Mouse (Mus musculus) splenic B cell, adult 2 months (primary cell): Measurements from ENCODE around the gene Fry.

Experiments
- DNase-seq: peaks from one replicate; pipeline ENCODE4 v3.0.0-alpha.2; 2011; ENCODE audit warnings: low read depth, low spot score
- H3K27me3 ChIP-seq: 2 replicates; pipeline ENCODE4 v1.6.1; 2012; ENCODE audit warnings: mild to moderate bottlenecking, low read length, moderate library complexity, mixed read lengths; ENCODE audit not compliant: control insufficient read depth, poor library complexity, insufficient read depth, severe bottlenecking
- H3K36me3 ChIP-seq: 2 replicates; pipeline ENCODE4 v1.6.1; 2012; ENCODE audit warnings: mild to moderate bottlenecking, low read length, moderate library complexity, mixed read lengths; ENCODE audit not compliant: control insufficient read depth, poor library complexity, insufficient read depth, severe bottlenecking

The Fry gene

DNA sequence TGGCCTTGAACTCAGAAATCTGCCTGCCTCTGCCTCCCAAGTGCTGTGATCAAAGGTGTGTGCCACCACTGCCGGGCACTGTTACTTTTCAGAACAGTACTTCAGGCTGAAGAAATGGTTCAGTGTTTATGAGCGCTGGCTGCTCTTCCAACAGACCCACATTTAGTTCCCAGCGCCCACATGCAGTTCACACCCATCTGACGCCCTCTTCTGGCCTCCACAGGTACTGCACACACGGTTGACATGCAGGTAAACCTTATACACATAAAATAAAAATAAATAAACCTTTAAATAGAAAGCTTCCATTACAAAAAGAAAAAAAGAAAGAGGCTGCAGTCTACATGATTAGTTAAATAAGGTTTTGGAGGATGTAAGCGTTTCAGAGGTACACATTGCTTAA lies 88.3 kb downstream of the Fry start:
- DNase-seq = no peak
- Histone ChIP-seq H3K27me3 (no peaks in the 10 kb centered on the region), H3K36me3 (0 out of 2 replicates have a peak, but pooled peaks cover 3% of the 10 kb centered on the region)

DNA sequence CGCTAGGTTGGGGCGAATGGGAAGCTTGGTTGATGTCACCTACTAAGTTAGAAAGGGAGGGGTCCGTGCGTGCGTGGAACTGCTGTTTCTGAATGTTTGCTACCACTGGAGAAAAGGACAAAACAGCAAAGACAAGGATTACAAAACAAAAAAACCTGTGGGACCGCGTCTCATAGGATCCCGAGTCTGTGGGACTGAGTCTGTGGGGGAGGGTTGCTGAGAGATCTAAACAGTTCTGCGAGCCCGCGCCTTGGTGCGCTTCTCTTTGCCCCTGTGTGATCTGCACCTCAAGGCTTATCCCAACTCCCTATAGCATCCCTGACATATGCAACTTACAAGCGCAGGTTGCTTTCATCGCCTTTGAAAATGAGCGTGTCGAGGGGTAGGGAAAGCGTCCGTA lies 89.2 kb downstream of the Fry start:
- DNase-seq = no peak
- H3K27me3 ChIP-seq = no peaks in the 10 kb centered on the region
- 0 out of 2 replicates have a peak, but pooled peaks cover 3% of the 10 kb centered on the region for H3K36me3 ChIP-seq

DNA sequence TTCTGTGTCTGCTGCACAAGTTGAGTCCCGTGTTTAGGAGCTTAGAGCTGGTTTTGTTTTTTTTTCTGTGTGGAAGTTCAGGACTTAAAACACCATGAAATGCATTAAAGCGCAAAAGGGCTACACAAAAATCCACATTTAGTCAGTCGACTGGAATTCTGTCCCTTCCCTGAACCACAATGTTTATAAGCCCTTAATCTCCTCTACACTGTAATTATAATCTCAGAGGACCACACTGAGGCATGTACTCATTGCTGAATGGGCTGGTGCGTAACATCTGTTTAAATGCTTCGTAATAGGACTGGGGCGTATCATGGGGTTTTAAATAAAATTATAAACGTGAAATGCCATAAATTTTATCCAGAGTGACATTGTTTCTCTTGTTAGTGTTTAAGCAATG lies 89.6 kb downstream of the Fry start:
- no peak for DNase-seq
- H3K36me3 ChIP-seq = 0 out of 2 replicates have a peak, but pooled peaks cover 3% of the 10 kb centered on the region

DNA sequence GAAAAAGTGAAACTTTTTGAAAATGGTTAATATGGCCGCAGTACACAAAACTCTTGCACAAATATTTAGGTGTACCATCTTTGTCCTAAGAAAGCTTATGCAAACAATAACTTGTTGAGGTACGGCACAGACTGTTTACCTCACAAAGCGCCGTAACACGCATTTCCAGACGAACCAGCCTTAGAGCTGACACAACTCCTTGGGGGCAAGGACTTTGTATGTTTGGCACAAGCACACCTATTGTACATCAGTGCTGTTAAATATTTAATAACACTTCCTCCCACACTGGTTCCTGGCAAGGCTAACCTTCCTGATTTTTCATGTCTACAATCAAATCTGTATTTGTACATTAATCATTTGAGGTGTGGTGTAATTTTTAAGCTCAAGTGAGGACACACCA lies 95.6 kb downstream of the Fry start:
- no peak for DNase-seq
- Histone ChIP-seq H3K27me3 (no peaks in the 10 kb centered on the region), H3K36me3 (no peaks in the 10 kb centered on the region; the same call in 1 of the 2 replicates)

More for the DNA sequence above, 89.6 kb downstream of the Fry start:
- no peaks in the 10 kb centered on the region for H3K27me3 ChIP-seq

DNA sequence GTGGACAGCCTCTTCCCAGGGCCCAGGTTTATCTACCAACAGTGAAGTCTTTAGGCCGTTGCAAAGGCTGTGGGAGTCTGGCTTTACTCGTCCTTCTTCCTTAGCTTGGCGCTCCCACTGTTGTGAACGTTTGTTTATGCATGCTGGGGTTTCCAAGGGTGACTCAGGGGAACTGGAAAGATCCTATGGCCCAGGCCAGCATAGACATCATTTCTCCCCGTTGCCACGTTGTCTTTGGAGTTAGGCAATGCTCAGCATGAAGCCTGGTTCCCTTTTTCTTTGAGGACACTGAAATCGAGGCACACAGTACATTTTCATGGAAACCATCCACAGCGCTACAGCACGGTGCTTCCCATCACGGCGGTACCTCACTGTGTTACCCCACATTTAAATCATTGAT lies 97.6 kb downstream of the Fry start:
- H3K27me3 ChIP-seq = no peaks in the 10 kb centered on the region
- DNase-seq = no peak
- no peaks in the 10 kb centered on the region; the same call in 1 of the 2 replicates for H3K36me3 ChIP-seq

DNA sequence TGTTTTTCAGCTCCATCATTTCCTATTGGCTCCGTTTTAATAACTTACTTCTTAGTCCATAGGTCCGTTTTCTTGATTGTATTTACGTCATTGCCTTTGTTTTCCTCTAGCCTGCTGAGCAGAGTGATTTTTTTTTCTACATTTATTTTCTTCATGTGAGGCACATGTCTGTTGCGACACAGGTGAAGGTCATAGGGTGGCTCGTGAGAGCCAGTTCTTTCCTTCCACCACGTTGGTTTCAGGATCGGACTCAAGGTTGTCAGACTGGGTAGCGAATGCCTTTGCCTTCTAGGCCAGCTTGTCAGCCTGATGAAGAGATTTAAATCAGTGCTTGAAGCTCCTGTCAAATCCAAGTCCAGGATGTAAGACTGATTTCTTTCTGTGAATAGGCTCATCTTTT lies 101.0 kb downstream of the Fry start:
- no peaks in the 10 kb centered on the region; the same call in 1 of the 2 replicates for H3K36me3 ChIP-seq

DNA sequence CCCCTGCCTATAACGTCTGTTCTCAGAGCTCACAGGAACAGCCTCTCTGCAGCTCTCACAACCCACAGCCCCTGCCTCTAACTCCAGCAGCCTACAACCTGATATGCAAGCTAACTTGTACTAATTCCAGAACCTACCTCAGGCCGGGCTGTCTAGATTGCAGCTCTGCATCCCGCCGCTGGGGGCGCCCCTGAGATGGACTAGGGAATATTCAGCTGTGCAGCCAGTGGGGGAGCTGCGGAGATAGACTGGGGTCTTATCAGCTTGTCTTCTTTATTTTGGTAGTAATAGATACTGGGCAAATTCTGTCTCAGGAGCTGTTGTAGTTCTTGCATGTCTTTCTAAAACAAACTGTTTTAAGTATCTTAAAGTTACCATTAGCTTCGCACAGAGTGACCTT lies 101.9 kb downstream of the Fry start:
- H3K36me3 ChIP-seq = no peaks in the 10 kb centered on the region; the same call in 1 of the 2 replicates
- H3K27me3 ChIP-seq = no peaks in the 10 kb centered on the region
- peak; percentile 57 for DNase-seq

More for the DNA sequence above, 101.0 kb downstream of the Fry start:
- no peak for DNase-seq
- no peaks in the 10 kb centered on the region for H3K27me3 ChIP-seq

DNA sequence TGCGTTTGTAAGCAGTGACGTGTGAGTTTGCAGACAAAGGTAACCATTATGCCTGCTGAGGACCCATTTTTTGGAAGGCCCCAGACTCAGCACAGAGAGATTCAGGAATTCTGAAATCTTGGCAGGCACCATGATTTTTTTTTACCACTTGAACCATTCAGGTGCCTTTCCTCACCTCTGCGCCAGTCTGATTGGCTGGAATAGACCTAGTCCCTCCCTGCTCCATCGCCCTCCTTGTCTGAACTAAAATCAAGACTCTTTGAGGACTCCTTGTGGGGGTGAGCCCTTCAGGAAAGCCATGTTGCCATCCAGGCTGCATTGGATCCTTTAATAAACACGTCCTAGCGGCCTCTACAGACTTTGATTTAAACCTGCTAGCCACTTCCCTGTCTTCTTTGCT lies 103.4 kb downstream of the Fry start:
- no peaks in the 10 kb centered on the region for H3K27me3 ChIP-seq
- H3K36me3 ChIP-seq = no peaks in the 10 kb centered on the region
- no peak for DNase-seq

DNA sequence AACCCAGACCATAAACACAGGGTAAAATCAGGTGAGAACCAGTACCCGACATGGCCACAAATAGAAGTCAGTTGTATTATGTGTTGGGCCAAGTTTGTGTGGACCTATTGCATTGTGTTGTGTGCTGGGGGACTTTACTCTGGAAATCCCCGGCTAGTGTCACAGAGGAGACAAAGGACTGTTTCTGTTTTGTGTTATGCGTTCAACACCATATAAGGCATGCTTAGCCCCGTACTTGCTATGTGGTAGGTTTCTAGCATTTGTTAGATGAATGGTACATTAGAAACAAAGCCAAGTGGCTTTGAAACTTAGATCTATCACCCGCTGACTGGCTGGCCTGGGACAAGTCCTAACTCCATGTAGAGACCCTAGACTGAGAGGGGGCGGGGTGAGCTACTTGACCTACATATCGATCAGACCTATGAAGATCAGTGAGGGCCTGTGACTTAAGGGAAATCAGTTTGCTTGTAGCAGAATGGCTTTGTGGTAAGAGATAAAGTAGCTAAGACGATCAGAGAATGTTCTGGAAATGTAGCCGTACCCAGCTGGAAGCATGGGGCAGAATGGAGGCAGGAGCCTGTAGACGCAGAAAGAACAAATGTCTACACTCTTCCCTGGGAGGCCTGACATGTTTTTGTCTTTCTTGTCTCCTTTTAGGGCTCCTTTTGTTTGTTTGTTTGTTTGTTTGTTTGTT lies 105.2 kb downstream of the Fry start:
- no peaks in the 10 kb centered on the region for H3K36me3 ChIP-seq
- peak; percentile 20 for DNase-seq
- no peaks in the 10 kb centered on the region for H3K27me3 ChIP-seq

DNA sequence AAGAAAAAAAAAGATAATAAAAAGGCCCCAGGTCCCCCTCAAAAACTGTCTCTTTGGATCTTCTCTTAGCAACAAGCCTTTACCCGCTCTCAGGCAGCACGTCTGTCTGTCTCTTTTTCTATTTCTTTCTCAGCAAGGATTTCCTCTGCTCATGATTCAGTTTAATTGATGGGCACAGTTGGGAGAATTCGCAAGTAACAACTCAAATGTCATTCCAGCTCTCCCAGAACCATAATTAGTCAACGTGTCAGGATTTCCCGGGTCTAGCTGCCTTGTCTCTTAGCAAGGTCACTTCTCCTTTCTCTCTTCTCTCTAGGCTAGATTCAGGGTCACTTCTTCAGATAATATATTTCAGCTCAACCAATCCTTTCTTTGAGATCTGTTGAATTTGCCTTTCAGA lies 110.6 kb downstream of the Fry start:
- H3K36me3 ChIP-seq = no peaks in the 10 kb centered on the region
- no peaks in the 10 kb centered on the region for H3K27me3 ChIP-seq
- no peak for DNase-seq

DNA sequence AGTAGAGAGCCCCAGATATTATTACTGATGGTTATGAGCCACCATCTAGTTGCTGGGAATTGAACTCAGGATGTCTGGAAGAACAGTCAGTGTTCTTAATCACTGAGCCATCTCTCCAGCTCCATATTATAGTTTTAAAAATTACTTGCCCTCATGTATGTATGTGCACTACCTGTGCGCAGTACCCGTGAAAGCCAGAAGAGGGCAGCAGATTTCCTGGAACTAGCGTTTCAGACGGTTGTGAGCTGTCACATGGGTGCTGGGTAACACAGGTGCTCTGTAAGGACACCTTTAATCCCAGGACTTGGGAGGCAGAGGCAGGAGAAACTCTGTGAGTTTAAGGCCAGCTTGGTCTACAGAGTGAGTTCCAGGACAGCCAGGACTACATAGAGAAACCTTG lies 111.3 kb downstream of the Fry start:
- Histone ChIP-seq H3K27me3 (no peaks in the 10 kb centered on the region), H3K36me3 (no peaks in the 10 kb centered on the region)
- DNase-seq = peak; percentile 29

DNA sequence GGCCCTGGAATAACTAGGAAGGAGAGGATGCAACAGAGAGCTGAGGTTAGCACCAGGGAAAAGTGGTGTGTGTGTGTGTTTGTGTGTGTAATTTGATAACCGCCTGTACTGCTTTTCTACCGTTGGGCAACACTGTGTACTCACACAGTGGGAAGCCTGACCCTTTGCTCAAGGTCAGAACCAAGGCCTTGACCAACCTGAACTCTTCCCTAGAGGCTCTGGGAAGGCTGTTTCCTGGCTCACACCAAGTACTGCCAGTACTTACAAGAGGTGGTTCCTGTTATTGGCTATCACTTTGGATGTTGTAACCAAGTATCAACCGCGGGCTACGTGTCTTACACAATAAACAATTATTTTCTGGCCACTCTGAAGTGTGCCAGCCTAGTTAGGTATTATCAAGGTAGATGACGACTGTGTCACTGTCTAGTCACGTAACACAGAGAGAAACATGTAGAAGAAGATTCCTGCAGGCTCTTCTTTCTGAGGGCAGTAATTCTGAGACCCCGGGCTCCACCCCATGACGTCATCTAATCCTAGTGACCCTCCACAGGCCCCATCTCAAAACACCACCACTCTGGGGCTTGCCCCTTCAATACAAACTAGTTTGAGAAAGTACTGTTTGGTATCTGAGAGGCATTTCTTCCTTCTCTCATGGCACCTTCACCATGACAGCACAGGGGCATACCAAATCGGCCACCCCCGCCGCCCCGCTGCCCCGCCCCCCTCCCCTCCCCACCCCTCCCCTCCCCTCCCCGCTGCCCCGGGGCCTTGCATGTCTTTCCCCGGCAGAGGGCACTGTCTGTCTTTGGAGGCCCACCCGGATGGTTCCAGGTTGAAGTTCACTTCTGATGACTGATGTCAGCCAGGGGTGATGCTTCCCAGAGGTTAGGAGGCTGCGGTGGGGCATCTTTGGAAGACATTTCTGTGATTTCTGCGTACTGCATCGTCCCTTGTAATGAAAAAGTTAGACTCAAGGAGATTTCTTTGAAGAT lies 114.0 kb downstream of the Fry start:
- peak; percentile 68 for DNase-seq
- no peaks in the 10 kb centered on the region for H3K36me3 ChIP-seq
- H3K27me3 ChIP-seq = no peaks in the 10 kb centered on the region

DNA sequence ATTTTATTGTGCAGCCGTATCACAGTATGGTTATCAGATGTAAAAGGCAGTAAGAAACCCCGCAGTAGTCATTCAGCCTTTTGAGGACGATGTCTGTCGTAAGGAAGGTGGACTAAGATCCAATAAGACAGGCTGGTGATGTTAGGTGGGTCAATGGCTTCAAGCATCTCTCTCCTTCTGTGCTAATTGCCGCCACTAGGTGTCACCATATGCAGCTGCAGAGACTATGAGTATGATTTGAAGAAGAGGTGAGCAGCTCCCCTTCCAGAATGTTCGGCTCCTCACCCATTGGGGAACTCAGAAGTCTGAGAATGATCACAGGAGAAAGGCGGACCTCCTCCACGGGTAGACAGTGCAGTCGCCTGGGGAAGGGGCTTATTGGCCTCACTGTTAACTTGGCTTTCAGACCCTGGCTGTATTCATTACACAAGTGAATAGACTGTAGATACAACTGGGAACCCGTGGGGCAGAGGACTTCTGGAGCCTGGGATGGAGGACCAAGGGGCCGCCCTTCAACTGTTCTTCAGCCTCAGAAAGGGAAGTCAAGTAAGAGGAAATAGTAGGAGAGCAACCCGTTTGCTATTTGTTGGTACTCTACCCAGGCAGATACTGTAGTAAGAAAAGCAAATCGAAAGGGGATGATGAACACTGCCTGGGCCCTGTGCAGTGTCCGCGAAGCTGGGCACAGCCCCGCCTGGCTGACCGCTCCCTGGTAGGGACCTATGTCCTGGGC lies 114.9 kb downstream of the Fry start:
- peak; percentile 84 for DNase-seq

DNA sequence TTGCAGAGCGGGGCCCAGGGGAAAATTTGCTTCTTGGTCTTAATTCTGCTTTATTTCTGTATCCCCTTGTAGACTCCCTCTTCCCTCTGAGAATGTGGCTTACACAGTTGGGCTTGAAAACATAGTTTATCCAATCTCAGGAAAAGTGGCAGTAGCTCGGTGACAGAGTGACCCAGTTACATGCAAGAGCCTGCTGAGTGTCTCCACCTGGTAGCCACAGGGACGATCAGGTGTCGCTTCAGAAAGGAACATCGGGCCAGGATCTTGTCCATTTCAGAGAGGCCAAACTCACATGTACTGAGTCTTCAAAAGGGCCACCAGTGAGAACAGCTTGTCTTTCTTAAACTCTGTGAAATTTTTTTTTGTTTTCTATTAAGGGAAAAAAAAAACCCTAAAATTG lies 117.5 kb downstream of the Fry start:
- Histone ChIP-seq H3K27me3 (no peaks in the 10 kb centered on the region), H3K36me3 (no peaks in the 10 kb centered on the region)
- no peak for DNase-seq

More for the DNA sequence above, 114.9 kb downstream of the Fry start:
- H3K36me3 ChIP-seq = no peaks in the 10 kb centered on the region
- no peaks in the 10 kb centered on the region for H3K27me3 ChIP-seq
